Mouse (Mus musculus): ENCODE measurements around the gene Ccdc85c. TPM values are rescaled to one million over a fixed set of nuclear protein-coding genes. Genes with fewer than 3 reads are reported as not detected.

The Ccdc85c gene
- polyA plus RNA-seq, 2 experiments, result 6.1 to 9.9 TPM

- H3K36me3 ChIP-seq (ENCODE audit: control insufficient read depth, insufficient read depth, low read length), result no peaks in the 10 kb centered on the region
- no peak overlapping the region for H3K4me3 ChIP-seq (replicated peaks; ENCODE audit: low read length)
- H3K9me3 ChIP-seq (ENCODE audit: control insufficient read depth, low read length), result no peaks in the 10 kb centered on the region
- ATAC-seq (ENCODE audit: low FRiP score, low read depth), result no peak
- WGBS, result 79% methylated on average over 3 of the region's 3 CpGs
- H3K4me2 ChIP-seq (replicated peaks; ENCODE audit: low read depth, low read length, severe bottlenecking), result no peak overlapping the region
- no peak for DNase-seq (ENCODE audit: low spot score)
- no peaks in the 10 kb centered on the region for H3K27me3 ChIP-seq (ENCODE audit: control insufficient read depth, insufficient read depth, low read length)
- H3K27ac ChIP-seq (replicated peaks; ENCODE audit: low read depth, low read length), result no peak overlapping the region
- no peak overlapping the region for H3K9ac ChIP-seq (ENCODE audit: low read depth, low read length, severe bottlenecking)
- no peak for TF ChIP-seq POLR2A (IDR thresholded peaks at IDR 0.05; ENCODE audit: borderline replicate concordance, extremely low read depth, insufficient read depth, insufficient read length)
- H3K4me1 ChIP-seq (ENCODE audit: control insufficient read depth, insufficient read depth, low read length), result no peaks in the 10 kb centered on the region
Observed at GRCm38 (mm10) chr12:108294620-108295019, 19.4 kb upstream of the Ccdc85c start.

DNA sequence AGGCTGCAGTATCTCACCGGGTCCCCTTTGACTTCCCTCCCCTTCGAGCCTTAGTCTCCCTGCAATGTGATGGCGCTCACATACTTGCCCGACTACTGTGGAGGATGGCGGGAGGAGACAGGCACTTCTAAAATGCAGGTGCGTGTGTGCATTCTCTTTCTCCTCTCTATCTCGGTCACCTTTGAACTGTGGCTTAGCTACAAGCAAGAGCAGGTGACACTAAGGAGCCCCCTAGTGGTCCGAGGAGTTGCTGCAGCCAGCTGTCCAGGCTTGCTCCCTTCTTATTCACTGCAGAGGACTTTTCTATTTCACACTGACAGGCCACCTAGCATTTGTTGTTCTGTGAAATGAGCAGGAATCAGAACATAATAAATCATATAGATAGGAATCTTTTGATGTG is 17.7 kb upstream of the Ccdc85c start:
- no peak for TF ChIP-seq POLR2A (IDR thresholded peaks at IDR 0.05; ENCODE audit: borderline replicate concordance, extremely low read depth, insufficient read depth, insufficient read length)
- Histone ChIP-seq H3K4me2 (replicated peaks; ENCODE audit: low read depth, low read length, severe bottlenecking) (peak overlapping the region; percentile 40), H3K9me3 (ENCODE audit: control insufficient read depth, low read length) (no peaks in the 10 kb centered on the region), H3K36me3 (ENCODE audit: control insufficient read depth, insufficient read depth, low read length) (no peaks in the 10 kb centered on the region), H3K9ac (ENCODE audit: low read depth, low read length, severe bottlenecking) (no peak overlapping the region), H3K4me3 (replicated peaks; ENCODE audit: low read length) (no peak overlapping the region), H3K4me1 (ENCODE audit: control insufficient read depth, insufficient read depth, low read length) (no peaks in the 10 kb centered on the region), H3K27ac (replicated peaks; ENCODE audit: low read depth, low read length) (no peak overlapping the region), H3K27me3 (ENCODE audit: control insufficient read depth, insufficient read depth, low read length) (no peaks in the 10 kb centered on the region)
- 4% methylated on average over 8 of the region's 8 CpGs for whole genome bisulfite sequencing
- ATAC-seq (ENCODE audit: low FRiP score, low read depth) (no peak), DNase-seq (ENCODE audit: low spot score) (peak; percentile 87)

DNA sequence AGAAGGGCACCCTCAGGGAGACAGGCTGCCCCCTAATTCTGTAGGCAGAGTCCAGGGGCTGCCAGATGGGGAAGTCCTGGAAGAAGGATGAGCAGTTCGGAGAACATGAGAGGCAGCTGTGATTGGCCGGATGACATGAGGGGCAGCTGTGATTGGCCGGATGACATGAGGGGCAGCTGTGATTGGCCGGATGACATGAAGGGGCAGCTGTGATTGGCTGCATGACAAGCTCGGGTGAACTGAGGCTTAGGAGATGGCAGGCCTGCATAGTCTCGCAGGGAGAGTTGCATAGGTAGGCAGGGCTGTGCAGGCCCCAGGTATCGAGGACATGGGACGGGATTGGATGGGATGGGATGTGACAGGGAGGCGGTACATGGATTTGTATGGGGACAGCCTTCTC is 17.2 kb upstream of the Ccdc85c start:
- no peak overlapping the region for H3K4me3 ChIP-seq (replicated peaks; ENCODE audit: low read length)

GRCm38 (mm10) chr12:108288127-108288880 is 13.1 kb upstream of the Ccdc85c start:
- TF ChIP-seq POLR2A (IDR thresholded peaks at IDR 0.05; ENCODE audit: borderline replicate concordance, extremely low read depth, insufficient read depth, insufficient read length), result no peak
- whole genome bisulfite sequencing, result 72% methylated on average over 19 of the region's 19 CpGs
- no peak for ATAC-seq (ENCODE audit: low FRiP score, low read depth)
- Histone ChIP-seq H3K4me1 (ENCODE audit: control insufficient read depth, insufficient read depth, low read length) (no peaks in the 10 kb centered on the region), H3K4me2 (replicated peaks; ENCODE audit: low read depth, low read length, severe bottlenecking) (no peak overlapping the region), H3K4me3 (replicated peaks; ENCODE audit: low read length) (no peak overlapping the region), H3K9ac (ENCODE audit: low read depth, low read length, severe bottlenecking) (no peak overlapping the region), H3K9me3 (ENCODE audit: control insufficient read depth, low read length) (no peaks in the 10 kb centered on the region), H3K27ac (replicated peaks; ENCODE audit: low read depth, low read length) (no peak overlapping the region), H3K27me3 (ENCODE audit: control insufficient read depth, insufficient read depth, low read length) (no peaks in the 10 kb centered on the region), H3K36me3 (ENCODE audit: control insufficient read depth, insufficient read depth, low read length) (no peaks in the 10 kb centered on the region)
- DNase-seq (ENCODE audit: low spot score), result no peak

More for the DNA sequence above, 17.2 kb upstream of the Ccdc85c start:
- Histone ChIP-seq H3K9me3 (ENCODE audit: control insufficient read depth, low read length) (no peaks in the 10 kb centered on the region), H3K4me2 (replicated peaks; ENCODE audit: low read depth, low read length, severe bottlenecking) (peak overlapping the region; percentile 40; the same call in 1 of the 2 replicates), H3K36me3 (ENCODE audit: control insufficient read depth, insufficient read depth, low read length) (no peaks in the 10 kb centered on the region), H3K27ac (replicated peaks; ENCODE audit: low read depth, low read length) (no peak overlapping the region), H3K27me3 (ENCODE audit: control insufficient read depth, insufficient read depth, low read length) (no peaks in the 10 kb centered on the region), H3K4me1 (ENCODE audit: control insufficient read depth, insufficient read depth, low read length) (no peaks in the 10 kb centered on the region), H3K9ac (ENCODE audit: low read depth, low read length, severe bottlenecking) (no peak overlapping the region)
- ATAC-seq (ENCODE audit: low FRiP score, low read depth), result peak; percentile 83
- 8% methylated on average over 9 of the region's 9 CpGs for WGBS
- DNase-seq (ENCODE audit: low spot score), result peak; percentile 38
- TF ChIP-seq POLR2A (IDR thresholded peaks at IDR 0.05; ENCODE audit: borderline replicate concordance, extremely low read depth, insufficient read depth, insufficient read length), result no peak

DNA sequence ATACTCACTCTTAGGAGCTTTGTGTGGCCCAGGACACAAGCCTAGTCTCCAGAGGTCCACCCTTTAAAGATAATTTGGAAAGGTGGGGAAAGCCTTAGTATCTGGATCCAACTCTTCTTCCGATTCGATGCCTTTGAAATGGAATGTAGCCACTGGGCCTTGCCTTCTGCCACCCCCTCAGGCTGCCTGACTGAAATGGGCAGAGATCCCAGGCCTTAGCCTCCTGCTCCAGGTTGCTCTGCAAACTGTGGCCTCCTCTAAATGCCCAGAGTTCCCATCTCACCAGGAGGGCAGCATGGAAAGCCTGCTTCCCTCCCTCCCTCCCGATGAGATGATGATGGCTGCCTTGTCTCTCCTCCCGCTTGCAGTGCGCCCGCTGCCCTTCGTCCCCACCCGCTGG is 11.8 kb upstream of the Ccdc85c start:
- no peaks in the 10 kb centered on the region for H3K4me1 ChIP-seq (ENCODE audit: control insufficient read depth, insufficient read depth, low read length)
- 95% methylated on average over 7 of the region's 8 CpGs for WGBS
- no peak overlapping the region for H3K9ac ChIP-seq (ENCODE audit: low read depth, low read length, severe bottlenecking)
- ATAC-seq (ENCODE audit: low FRiP score, low read depth) (no peak), DNase-seq (ENCODE audit: low spot score) (no peak)
- no peaks in the 10 kb centered on the region for H3K36me3 ChIP-seq (ENCODE audit: control insufficient read depth, insufficient read depth, low read length)
- H3K27ac ChIP-seq (replicated peaks; ENCODE audit: low read depth, low read length), result no peak overlapping the region
- H3K4me2 ChIP-seq (replicated peaks; ENCODE audit: low read depth, low read length, severe bottlenecking), result no peak overlapping the region
- H3K4me3 ChIP-seq (replicated peaks; ENCODE audit: low read length), result no peak overlapping the region
- no peaks in the 10 kb centered on the region for H3K27me3 ChIP-seq (ENCODE audit: control insufficient read depth, insufficient read depth, low read length)
- TF ChIP-seq POLR2A (IDR thresholded peaks at IDR 0.05; ENCODE audit: borderline replicate concordance, extremely low read depth, insufficient read depth, insufficient read length), result no peak
- H3K9me3 ChIP-seq (ENCODE audit: control insufficient read depth, low read length), result no peaks in the 10 kb centered on the region

All from limb, embryonic 14.5 days (tissue).